Mouse (Mus musculus) lung, postnatal 36 days (tissue): Measurements from ENCODE around the gene Hsd17b3.

Experiments
- DNase-seq: peaks from one replicate; pipeline ENCODE4 v3.0.0; 2022; ENCODE audit warnings: mixed read lengths

Gene Hsd17b3

DNA sequence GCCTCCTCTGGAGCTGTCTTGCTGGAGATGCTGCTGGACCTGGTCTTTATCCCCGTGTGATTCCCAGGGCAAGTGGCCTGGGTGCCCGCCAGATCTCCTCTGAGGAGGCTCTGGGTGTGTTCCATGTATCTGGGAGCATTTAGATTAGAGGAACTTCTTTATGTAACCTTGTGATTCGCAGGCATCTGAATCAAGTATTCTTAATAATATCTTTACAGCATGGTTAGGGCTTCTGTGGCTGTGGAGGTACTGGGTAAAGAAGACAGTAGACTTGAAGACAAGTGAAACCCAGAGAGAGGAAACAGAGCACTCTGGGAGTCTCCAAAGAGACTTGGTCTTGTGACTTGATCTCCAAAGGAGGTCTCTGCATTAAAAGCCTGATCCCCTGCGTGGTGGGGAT is at the start of gene Hsd17b3:
Hsd17b3 (minus strand) TSS at position 101 of the 400 bp plus-strand sequence.
- no peak for DNase-seq

DNA sequence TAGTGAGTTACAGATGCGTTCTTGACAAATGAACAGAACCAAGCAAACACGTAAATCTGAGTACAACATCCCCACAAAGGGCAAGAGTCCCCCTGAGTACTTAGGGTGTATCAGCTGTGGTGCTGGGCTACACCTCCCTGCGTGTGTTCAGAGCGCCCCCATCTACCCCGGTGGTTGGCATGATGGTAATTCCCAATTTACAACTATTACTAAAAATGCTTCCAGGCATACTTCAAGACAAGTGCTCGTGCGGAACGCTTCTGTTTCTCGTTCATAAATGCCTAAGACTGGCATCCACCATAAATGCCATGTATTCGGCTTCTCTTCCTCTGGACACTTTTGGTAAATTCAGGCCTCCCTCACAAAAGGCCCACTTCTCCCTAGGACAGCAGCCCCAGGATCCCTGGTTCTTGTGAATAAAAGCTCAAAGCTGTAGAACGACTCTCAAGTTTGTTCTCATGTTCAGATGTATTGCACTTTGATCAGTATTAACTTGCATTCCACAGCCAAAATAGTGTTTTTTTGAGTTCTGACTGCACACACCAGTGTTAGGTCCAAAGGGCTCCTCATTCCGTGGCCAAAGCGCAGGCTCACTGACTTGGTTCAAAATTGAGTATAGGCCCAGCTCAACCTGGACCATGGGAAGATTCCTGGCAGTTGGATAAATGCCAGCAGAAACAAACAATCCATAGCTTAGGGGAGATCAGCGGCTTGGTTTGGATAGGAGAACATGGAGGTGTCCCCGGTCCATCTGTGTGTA is 40.8 kb upstream of the Hsd17b3 start:
- peak; percentile 78 for DNase-seq

DNA sequence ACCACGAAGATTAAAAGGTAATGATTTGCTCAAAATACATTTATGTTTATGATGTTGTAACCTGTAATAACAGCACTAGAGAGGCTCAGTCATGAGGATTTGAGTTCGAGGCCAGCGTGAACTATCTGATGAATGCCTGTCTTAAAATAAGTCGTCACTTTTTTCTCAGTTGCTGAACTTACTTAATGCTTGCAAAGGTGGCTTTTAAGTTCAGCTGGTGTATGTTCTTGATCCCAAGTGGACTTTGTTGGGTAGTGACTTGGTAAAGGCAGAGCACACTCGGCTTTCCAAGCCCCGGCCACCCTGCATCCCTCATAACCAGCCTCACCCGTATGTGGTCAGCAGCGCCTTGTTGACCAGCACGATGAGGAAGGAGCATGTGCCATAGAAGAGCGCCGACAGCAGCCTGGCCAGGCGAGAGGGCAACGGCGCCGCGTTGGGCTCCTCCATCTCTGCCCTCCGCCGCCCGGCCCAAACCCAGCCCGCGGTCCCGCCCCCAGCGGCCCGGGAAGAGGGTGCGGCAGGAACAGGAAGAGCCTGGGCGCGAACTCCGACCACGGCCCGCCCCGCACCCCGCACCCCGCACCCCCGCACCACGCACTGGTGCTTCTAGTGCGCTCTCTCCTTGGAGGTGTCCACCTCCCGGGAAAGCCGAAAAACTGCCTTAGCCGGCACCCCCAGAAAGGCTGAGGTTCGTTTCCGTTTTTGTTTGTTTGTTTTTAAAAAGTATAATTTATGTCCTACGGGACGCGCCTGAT is 40.0 kb upstream of the Hsd17b3 start, which contains the start of gene Slc35d2:
Slc35d2 (minus strand) TSS at position 511 of the 758 bp plus-strand sequence.
- peak; percentile 81 for DNase-seq

DNA sequence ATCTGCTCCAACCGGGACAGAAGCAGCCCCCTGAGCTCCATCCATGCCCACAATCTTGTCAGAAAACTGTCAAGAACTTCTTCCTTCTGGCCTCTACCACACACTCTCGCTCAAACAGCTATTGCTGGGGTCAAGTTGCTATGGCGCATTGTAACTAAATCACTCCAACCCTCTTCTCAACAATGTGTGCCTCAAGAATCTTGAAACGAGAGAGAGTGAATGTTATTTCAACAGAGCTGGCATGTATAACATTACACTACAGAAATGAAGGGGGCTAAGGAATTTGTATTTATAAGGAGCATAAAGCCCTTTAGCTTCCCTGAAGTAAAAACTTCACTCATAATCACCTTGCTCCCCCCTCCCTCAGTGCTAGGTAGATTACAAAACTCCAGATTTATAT is 37.3 kb upstream of the Hsd17b3 start:
- peak; percentile 12 for DNase-seq

DNA sequence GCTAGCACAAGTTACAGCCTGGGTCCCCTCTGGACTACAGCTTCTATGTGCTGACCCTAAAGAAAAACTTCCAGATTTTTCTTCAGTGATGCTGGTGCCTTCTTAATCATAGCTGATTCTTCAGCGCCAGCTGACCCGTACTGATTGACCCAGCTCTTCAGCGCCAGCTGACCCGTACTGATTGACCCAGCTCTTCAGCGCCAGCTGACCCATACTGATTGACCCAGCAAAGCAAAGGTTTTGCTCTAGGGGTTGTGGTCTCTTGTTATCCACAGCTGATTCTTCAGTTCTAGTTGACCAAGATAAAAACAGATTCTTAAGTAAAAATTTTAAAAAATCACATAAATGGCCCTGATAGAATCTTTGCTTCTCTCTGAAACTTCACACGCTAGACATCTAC is 35.9 kb upstream of the Hsd17b3 start:
- no peak for DNase-seq

DNA sequence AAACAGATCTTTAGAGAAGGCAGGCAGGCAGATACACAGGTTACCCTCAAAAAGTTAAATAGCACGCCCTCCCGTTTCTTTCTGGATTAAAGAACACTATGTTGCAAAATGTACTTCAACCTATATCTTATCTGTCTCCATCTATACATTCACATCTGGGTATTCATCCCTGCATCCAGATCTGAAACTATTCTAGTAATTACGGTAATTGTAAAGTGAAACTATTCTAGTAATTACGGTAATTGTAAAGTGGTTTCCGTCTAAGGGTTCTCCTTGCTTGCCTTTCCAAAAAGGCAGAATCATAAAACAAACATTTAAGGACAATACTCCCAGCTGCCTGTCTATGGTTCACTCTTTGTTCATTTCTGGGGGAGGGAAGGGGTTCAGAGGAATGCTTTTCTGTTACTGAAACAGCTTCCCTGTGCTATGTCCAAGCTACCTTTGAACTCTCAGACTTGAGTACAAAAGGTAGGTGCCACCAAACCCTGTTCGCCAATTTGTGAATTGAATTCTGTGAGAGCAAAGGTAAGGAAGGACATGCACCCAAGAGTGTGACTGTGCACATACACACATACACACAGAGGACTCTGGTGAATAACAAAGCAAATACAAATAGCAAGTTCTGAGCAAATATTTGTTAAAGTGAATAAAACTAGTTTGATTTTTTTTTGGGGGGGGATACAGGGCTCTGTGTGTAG is 34.6 kb upstream of the Hsd17b3 start:
- DNase-seq, result no peak

DNA sequence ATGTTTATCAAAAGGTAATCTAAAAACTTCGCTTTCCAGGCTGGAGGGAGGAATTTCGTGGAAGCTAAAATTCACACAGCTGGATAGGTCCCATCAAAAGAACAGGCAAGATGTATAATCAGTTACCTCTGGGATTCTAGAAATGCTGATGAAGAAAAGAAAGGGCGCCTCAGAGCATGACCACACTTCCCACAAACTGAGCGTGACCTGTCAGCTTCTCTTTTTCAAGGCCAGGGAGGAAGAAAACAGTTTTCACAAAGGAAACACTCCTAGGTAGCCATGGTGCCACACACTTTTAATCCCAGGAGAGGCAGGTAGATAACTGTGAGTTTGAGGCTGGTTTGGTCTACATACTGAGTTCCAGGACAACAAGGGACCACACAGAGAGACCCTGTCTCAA is 31.7 kb upstream of the Hsd17b3 start:
- no peak for DNase-seq

DNA sequence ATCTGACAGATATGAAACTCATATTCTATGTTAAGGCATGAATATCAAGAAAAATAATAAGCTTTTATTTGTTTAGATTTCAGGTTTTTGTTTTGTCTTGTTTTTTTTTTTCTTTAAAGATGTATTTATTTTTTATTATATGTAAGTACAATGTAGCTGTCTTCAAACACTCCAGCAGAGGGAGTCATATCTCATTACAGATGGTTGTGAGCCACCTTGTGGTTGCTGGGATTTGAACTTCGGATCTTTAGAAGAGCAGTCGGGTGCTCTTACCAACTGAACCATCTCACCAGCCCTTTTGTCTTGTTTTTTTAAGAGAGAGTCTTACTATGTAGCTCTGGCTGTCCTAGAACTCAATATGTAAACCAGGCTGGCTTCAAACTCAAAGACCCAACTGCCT is 28.4 kb upstream of the Hsd17b3 start:
- peak; percentile 37 for DNase-seq

DNA sequence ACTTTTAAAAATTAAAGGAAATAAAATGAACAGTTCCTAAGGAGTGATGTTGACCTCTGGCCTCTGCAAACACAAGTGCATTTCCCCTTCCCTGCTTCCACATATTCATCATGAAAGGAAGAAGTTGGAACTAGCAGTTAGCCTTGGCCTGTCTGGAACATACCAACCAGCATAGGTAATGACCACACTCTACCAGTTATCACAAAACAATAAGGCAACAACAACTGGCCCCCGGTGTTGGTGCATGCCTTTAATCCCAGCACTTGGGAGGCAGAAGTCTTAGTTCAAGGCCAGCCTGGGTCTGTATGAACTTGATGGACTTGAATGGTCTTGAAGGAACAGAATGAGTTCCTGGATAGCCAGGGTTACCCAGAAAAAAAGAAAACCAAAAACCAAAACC is 21.4 kb upstream of the Hsd17b3 start:
- DNase-seq, result no peak

DNA sequence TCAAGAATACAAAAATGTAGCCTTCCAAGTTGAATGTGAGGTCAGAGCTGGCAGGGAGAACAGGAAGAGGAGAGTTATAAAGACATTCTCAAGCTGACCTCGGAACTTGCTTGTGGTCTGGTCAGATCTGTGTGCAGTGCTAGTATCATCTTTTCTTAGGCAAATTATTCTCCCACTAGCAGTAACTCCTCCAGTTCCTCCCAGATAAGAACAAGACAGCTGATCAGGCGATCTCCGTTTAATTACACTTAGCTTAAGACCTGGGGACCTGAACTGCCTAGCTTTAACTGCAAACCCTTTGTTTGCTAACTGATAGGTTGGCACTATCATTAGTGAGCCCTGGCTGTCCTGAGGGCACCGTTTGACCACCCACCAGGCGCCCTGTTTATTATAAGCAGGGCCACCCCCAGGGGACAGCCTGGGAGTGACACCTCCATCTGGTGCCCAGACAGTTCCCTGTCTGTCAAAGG is 19.4 kb upstream of the Hsd17b3 start:
- DNase-seq, result no peak

DNA sequence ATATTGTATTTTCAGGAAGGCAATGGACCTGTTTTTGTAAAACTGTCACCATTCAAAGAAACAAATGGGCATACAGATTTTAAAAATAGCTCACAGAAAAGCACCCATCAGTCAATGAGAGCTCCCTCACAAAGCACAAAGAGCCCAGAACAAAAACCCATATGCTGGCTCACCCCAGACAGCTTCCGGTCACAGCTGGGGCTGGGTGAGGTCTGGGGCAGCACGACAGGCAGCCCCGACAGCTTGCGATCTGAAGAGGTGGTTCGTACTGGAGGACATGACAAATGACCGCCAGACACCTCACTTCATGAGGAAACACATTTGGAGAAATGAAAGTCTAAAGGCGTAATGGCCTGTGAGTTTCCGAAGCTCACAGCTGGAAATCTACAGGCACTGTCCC is 18.5 kb upstream of the Hsd17b3 start:
- DNase-seq, result no peak

DNA sequence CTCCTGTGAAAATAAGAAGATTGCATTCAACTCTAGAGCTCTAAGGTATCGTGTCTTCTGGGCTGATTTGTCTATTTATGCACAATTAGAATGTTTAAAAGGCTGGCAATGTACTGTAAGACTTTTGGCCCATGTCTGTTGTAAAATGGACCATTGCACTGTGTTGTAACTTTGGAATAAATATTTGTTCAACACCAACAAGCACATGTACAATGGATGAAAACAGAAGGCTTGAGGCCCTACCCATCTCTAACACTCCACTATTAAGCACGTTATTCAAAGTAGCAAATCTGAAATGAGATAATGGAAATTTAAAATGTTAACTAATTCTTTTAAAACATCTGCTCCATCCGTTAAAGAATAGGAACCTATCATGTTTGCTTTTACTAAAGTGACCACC is 18.1 kb upstream of the Hsd17b3 start:
- no peak for DNase-seq

DNA sequence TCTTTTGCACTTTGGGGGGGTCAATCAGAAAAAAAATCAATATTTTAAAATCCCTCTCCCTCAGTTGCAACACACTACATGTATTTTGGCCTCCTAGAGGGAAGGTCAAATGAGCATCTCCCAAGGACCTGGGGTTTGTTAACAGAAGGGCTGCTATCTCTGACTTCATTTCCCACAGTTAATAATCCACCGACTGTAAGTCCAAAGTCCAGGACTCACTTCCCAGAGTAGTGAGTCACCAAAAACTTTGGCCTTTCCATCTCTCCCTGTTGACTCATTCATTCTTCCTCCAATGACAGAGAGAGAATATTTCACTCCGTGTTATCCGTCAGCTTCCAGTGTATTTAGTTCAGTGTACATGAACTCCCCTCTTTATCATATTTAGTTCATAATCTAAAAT is 16.7 kb upstream of the Hsd17b3 start:
- DNase-seq, result no peak

DNA sequence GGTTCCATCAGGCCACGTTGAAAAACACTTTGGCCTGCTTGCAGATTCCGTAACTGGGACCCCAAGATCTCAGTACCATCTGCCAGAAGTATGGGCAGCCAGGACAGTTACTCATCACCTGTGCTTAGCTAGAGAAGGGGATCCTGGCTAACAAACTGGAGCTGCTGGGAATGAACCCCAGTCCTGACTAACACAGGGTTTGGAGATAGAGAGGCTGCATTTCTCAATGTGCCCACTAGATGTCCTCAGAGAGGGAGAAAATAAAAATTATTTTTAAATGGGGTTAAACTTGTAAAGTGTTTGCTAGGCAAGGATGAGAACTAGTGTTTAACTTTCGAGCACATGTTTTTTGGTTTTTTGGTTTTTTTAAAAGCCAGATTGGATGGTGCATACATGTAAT is 11.2 kb upstream of the Hsd17b3 start:
- DNase-seq, result peak; percentile 60

DNA sequence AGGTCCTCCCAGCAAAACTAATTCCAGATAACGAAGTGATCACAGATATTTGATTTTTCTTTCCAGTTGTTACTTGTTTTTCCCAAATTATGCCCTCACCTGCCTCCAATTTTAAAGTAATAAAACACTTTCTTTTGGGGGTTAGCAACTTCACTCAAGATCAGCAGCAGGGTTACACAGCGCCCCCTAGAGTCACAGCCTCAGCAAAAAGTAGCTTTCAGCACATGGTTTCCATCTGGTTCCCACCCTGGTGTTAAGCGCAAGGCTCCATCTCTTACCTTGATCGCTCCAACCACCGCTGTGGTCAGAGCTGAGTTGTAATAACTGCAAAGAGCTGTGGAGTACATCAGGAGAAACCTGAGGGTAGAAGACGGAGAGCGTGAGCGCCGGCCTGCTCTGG is 10.0 kb upstream of the Hsd17b3 start:
- DNase-seq, result peak; percentile 51

DNA sequence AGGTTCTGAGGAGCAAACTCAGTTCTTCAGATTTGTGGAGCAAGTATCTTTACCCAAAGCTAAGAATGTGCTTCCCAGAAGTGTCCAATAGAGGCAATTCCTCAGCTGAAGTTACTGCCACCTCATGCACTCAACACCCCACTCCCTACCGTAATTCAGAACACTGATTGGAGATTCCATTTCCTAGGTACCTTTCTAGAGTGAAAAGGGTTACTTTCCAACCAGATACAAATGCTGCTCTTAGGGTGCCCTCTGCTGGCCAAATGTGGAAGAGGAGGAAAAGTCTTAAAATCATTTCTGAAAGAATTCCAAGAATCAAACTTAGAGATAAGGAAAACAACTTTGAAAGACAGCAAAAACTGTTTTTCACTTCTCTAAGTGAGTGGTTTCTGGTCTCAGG is 4.3 kb upstream of the Hsd17b3 start:
- peak; percentile 86 for DNase-seq

DNA sequence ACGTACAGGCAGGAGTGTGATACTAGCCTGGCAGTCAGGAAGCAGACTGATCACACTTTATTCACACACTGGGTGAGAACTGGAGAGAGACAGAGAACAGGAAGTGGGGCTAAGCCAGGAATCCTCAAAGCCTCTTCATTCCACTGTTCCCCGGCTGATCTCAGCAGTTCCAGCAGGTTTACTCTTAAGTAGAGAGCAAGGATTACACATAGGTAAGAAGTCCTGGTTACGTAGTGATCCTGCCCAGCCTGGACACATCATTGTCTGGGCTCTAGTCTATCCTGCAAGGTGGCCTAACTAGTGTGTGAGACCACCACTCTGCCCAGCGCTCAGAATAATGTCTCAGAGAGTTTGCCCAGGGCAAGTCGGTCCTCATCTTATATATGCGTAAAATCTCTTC is 3.7 kb upstream of the Hsd17b3 start:
- DNase-seq, result no peak

DNA sequence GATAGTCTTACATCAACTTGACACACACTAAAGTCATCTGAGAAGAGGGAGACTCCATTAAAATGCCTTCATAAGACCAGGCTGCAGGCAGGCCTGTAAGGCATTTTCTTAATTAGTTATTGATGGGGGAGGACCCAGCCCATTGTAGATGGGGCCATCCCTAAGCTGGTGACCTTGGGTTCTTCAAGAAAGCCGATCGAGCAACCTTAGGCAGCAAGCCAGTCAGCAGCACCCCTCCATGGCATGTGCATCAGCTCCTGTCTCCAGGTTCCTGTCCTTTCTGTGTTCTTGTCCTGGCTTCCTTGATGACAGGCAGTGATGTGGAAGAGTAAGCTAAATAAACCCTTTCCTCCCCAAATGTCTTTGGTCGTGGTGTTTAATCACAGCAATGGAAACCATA is 3.1 kb upstream of the Hsd17b3 start:
- DNase-seq, result no peak

DNA sequence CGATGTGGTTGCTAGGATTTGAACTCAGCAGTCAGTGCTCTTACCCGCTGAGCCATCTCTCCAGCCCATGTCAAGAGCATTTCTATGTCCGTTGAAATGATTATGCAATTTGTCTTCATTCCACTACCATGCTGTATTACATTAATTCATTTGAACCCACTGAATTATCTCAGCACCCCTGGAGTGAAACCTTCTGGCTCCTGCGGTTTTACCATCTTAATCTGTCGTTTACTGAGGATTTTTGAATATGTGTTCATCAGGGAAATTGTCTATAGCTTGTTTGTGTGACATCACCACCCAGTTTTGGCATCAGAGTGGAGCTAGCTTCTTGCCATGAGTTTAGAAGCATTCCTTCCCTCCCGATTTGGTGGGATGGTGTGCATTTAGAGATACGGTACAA is 2.0 kb upstream of the Hsd17b3 start:
- no peak for DNase-seq

DNA sequence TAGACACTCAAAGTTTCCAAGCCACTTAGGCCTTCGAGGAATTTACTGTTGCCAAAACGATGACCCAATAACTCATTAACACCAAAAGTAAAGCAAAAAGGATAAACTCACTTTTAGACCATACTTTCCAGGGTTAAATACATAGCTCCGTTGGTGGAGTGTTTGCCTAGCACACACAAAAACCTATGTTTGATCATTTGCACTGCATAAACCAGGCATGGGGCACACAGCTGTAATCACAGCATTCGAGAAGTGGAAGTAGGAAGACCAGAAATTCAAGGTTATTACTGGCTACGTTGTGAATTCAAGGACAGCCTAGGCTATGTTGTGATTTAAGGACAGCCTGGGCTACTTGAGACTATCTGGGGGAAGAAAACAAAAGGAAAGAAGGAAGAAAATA is 1.2 kb upstream of the Hsd17b3 start:
- no peak for DNase-seq

DNA sequence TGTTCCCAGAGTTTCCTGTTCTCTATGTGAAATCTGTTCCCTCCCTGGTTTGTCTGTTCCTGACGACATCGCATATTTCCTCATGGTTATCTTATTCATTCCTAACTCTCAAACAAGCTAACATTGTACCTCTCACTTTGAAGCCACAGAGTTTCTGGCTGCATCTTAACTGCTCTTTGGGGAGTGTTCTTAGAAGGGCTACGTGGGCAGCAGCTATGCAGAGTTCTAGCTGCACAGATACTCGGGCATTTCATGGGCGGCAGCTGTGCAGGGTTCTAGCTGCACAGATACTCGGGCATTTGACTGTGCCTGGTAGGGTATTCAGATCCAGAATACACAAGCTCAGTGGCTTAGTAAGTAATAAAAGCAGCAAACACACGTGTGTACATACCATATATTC is 973 bp downstream of the Hsd17b3 start:
- no peak for DNase-seq

DNA sequence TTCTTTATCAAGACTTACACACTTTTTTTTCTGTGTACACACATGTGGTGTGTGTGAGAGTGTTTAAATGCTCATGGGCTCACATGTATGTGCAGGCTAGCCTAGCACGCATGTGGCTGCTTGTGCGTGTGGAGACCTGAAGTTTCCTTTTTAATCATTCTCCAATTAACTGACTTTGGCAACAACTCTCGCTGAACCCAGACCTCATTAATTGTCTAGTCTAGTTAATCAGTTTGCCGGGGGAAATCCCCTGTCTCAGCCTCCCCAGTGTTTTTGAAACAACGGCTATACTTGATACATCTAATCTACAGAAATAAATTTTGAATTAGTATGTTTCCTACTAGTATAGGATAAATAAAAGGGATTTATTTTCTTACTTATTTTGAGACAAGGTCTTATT is 3.0 kb downstream of the Hsd17b3 start:
- no peak for DNase-seq

DNA sequence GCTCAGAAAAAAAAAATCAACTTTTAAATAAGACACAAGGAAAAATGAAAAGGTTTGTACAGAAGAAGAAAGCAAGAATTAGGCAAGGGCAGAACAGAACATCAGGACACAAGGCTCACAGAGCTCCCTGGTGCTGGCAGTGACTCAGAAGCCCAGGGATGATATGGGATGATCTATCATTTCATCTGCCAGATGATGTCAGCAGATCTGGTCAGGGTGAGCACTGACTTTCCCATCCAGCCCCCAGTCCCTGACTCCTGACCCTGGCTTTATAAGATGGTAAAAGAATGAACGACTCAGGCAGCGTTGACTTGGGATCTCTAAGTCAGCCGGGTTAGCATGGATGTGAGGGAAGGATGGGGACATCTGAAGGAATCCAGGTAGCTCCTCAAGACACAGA is 5.7 kb downstream of the Hsd17b3 start:
- DNase-seq, result no peak
